Mouse (Mus musculus): ENCODE data around the gene Acot7.
A peak's percentile ranks its signal among the peaks of the same experiment; 100 is the strongest.
"Not testable (repeated sequence)": the region's sequence is repeated elsewhere in the genome, so short reads cannot be mapped to it uniquely, and the experiment has no call there.

Gene Acot7

DNA sequence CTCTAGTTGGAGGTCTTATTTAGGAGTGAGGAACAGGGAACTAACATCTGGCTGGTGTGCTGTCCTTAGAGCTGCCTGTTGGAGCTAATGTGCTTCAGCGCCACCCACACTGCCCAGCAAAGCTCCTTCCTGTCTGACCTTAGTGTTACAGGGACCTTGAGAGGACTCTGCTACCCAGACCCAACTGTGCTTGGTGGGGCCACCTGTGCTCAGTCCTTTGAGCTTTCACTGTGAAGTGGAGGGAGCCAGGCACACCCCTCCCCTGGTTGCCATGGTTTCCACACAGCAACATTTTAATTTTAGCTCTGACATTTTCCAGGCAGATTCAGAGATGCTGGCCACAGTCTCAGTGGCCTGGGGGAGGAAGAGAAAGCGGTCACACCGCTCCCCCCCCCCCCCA, 25.0 kb downstream of the Acot7 start:
- no peak for DNase-seq (ENCODE audit: low spot score in 2 of 2)

DNA sequence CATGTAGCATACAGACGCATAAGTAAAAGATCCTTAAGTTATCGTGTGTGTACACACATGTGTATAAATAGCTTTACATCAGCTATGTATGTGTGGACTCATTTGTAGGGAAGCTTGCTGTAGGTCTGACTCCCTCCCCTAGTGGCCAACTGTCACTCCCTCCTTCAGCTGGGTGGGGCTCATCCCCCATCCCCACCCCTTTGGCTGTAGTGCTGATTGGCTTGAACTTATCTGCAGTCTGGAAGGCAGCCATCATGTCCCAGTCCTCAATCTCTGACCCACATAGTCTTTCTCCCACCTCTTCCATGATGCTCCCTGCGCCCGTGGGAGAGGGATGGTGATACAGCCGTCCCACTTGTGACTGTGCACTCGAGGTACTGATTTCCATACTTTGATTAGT, 26.7 kb downstream of the Acot7 start:
- DNase-seq (ENCODE audit: low spot score in 2 of 2): no peak

DNA sequence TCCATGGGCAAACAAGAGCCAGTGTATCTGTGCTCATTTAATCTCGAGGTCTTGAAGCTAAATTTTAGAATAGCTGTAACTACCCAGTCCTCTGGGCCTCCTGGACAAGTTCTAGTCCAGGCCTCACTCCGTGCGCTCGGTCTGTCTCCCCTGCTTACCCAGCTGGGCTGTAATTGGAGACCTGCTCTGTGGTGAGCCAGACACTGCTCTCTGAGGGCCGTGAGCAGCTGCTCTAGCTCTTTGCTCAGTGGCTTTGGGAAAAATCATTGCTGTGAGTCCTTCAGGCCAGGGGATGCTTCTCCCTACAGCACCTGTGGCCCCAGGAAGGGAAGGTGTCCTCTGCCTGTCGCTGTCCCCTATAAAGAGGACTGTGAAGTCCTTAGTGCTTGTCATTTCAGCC, 28.3 kb downstream of the Acot7 start:
- no peak for DNase-seq (ENCODE audit: low spot score in 2 of 2)

DNA sequence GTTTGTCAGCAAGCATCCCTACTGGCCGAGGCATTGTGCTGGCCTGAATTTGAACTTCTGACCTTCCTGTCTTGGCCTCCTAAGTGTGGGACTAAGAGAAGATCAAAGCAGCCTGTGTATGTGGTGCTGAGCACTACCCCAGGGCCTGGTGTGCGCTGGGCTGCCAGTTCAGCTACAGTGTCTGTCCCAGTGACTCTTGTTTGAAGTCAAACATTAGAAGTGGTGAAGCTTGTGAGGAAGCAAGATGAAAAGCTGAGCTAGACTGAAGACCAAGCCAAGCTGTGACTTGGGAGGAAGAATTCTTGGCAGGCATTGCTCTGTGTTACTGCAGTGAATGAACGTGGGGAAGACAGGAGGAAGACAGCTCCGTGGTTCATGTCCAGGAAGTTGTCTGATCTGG, 31.7 kb downstream of the Acot7 start:
- DNase-seq (ENCODE audit: low spot score in 2 of 2): no peak

DNA sequence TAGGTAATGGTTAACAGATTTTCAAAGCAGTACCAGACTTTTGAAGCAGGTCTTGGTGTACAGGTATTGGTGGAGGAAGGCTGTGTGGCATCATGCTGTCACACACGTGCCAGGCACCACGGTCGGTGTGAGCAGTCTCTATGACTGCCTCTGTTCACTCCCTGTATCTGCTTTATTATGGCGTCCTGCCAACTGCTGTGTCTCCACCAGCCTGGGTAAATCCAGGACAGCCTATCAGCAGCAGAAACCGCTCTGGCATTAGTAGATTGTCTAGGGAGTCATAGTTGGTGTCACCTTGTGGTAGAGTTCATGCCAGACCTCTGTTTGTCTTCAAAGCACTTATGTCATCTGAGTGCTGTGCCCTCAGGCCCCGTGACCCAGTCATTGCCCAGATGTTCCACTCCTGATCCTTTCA, 34.2 kb downstream of the Acot7 start:
- no peak for DNase-seq (ENCODE audit: low spot score in 2 of 2)

DNA sequence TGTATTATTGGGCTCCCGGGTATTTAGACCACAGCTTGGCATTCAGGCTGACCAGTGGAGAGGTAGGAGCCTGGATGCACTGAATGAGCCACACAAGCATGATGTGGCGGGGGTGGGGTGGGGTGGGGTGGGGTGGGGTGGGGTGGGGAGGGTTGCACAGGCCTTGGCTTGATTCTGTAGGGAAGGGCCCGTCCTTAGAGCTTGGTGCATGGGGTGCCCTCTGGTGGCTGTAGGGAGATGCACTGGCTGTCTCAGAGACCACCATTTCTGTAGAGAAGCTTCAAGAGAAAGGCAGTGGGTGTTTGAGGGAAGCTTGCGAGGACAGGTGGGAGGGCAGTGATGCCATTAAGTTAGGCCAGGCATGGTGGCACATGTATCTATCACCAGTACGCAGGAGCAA, 34.6 kb downstream of the Acot7 start:
- DNase-seq (ENCODE audit: low spot score in 2 of 2): peak; percentile 30 to 74

DNA sequence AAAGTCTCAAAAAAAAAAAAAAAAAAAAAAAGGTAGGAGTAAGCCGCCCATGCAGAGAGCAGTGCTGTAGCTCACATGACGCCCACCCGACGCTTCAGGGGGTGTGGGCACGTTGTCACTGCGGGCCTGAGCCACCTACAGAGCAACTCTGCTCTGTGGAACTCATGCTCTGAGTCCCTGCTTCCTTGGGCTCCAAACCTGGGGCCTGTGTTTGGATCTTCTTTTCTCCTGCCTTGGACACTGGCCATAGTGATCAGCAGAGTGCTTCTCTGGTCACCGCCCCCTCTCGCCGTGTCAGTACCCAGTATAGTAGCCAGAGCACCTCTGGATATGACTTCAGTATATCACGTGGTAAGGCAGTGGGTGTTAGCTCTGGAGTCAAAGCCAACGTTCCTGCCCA, 35.0 kb downstream of the Acot7 start:
- DNase-seq (ENCODE audit: low spot score in 2 of 2): no peak

DNA sequence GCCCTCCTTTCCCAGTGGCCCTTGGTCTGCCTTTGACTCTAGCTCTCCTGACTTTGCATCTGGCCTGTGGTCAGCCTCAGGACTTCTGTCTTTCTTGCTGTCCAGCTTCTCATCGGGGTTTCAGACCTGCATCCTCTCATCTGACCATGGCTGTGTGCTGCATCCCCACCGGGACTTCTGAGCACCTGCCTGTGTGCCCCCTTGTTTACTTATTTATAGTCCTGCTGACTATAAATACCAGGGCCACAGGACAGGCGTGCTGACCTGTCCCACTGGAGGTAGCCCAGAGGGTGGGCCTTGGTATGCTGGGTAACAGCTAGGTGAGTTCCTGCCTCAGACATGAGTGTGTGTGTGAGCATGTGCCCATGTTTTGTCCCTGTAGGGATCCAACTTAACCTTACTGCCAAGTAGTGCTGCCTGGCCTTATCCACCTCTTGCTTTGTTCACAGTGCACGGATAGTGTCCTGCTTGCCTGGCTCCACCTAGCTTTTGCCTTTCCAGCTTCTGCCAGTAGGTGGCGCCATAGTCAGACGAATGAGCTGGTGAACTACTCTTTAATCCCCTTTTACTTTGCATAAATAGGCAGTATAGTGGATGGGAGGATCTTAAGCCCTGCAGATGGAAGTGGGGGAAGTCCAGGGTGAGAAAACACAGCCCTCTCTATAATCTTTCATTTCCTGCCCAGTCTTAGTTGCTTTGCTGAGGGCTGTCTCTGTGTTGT, 36.0 kb downstream of the Acot7 start:
- DNase-seq (ENCODE audit: low spot score in 2 of 2): peak; percentile 89 to 93

DNA sequence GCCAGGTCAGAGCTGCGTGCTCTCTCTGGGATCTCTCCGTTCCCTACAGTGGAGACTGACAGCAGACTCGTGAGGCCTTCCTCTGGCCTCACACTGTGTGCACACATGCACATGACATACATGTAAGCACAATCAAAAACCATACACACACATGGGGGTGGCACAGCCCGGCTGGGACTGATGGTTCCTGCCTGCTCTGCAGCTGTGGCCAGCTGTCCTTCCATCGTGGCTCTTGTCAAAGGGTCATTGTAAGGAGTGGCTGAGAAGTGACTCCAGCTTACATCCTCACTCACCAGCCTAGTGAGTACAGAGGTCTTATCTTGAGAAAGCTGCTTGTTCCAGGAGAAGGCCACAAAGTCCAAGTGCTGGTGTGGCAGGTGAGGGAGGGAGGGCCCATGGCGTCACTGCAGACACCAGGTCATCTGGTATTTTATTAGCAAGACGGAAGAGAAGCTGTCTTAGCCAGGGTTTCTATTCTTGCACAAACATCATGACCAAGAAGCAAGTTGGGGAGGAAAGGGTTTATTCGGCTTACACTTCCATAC, 37.0 kb downstream of the Acot7 start:
- DNase-seq (ENCODE audit: low spot score in 2 of 2): no peak

DNA sequence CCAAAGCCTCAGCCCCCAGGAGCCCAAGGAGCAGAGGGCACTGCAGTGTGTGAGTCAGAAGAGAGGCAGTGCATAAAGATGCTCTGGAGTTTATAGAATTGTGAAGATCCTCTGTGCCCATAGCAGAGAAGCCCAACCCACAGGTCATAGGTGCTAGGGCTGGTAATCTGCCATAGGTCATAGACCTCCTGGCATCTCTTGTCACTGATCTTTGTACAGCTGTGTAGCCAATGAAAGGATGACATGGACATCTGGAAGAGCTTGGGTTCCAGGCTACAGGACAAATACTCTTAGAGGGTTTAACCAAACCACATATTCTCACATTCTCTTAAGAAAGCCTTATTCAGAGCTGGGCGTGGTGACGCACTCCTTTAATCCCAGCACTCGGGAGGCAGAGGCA, 41.7 kb downstream of the Acot7 start:
- DNase-seq (ENCODE audit: low spot score in 2 of 2): no peak

DNA sequence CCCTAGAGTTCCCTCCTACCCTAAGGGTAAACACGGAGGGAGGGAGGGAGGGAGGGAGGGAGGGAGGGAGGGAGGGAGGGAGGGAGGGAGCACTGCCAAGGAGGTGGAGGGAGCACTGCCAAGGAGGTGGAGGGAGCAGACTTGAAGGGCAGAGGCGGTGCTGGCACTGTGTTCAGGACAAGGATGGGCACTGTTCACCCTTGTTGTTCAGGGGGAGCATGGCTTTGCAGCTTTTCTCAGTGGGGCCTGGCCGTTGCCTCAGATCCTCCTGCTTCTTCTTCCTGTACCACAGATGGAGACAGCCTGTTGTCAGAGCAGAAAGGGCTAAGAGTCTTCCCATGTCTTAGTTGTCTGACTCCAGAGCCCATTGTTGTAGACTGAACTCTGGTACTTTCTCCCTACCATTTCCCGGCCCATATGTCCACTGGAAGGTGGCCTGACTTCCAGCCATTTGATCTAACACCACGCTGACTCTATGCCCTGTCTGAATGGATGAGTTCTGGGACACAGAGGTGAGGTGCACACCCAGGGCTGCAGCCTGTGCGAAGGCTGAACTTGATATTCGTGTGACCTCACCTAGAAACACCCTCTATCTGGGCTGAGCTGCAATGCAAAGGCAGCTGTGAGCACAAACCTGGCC, 43.0 kb downstream of the Acot7 start:
- no peak for DNase-seq (ENCODE audit: low spot score in 2 of 2)

DNA sequence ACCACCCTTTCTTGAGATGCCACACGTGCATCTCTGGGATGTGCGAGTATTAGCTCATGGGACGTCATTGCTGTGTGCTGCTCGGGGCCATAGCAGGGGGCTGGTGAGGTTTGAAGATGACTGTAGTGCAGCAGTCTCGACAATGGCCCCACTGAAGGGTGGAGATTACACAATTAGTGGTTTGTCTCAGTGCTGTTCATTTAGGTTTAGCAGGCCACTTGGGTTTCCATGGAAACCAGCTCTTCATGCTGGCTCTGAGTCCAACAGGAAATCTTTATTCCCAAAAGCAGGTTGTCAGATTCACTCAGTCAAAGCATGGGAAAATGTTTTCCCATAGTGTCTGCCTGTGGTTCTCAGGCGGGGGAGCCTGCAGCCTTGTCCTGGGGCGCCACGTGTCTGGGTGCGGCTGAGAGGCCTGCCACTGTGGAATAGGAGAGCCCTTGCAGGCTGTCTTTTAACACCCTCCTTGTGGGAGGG, 43.5 kb downstream of the Acot7 start:
- DNase-seq (ENCODE audit: low spot score in 2 of 2): no peak

DNA sequence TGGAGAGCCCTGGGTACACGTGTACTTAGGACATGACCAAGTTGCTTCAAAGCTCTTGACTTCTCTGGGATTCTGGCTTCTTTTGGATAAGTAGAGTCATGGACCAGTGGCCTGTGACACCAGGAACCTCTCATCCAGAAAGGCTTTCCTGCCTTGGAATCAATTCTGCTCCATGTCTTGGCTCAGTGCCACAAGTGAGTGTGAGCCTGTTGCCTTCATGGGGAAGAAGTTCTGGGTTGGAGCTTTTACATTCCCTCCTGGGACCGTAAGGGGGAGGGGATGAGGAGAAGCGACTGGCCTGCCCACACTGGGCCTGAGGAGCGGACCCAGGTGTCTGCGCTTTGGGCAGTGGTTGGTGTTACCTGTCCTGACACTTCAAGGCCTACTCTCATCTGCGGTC, 44.2 kb downstream of the Acot7 start:
- DNase-seq (ENCODE audit: low spot score in 2 of 2): no peak

DNA sequence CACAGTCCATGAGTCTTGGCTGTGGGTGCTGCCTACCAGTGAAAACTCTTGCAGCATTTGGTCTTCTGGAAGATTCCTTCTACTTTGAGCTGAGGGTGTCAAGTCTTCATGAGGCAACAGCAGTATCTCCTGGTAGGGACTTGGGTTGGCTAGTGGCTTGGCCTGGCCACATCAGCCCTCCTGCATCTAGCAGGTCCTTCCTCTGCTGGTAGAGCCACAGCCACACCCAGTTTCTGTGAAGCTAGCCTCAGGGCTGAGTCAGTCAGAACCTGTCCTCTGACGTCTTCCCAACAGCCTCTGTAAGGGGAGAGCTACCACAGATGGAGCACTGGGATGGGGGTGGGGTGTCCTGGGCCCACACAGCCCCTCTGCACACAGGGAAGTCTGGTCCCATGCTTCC, 44.6 kb downstream of the Acot7 start:
- no peak for DNase-seq (ENCODE audit: low spot score in 2 of 2)

DNA sequence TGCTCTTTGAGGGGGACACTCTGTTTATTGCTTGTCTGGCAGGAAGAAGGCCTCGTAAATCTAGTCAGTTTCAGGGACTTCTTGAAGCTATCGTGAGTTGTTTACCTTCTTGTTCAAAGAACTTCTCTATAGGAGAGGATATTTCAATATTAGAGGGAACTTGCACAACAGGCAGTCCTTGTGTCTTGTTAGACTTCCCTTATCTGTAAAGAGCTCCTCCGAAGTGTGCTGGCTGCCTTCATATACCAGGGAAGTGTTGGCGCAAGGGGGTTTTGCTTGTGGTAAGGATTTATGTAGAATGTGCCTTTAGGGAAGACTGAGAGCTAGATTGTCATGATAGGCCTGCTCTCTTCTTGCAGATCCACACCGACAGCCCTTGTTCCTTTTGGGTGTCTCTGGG, 46.2 kb downstream of the Acot7 start:
- no peak for DNase-seq (ENCODE audit: low spot score in 2 of 2)

DNA sequence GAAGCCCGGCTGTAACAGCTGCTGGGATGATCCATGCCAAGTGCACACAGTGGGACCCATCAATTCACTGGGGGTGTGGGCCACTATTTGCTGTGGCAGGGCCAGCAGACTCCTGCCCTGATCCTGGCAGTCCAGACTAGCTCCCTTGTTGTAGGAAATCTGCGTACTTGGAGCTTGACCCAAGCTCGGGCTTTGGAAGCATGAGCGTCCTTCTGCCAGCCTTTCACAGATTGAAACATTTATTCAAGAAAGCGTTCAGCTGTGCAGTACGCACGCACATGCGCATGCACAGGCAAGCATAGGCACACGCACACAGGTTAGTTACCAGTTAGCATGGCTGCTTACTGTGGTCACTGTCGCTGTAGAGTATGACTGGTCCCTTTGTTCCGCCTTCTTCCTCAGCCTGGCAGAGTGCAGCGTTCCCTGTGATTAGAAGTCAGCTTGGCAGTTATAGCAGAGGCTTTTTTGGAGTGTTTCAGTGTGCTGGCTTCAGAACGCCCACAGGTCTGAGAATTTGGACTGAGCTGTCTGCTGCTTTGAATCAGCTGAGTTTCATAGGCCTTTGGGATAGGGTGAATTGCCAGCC, 49.1 kb downstream of the Acot7 start:
- DNase-seq (ENCODE audit: low spot score in 2 of 2): no peak

DNA sequence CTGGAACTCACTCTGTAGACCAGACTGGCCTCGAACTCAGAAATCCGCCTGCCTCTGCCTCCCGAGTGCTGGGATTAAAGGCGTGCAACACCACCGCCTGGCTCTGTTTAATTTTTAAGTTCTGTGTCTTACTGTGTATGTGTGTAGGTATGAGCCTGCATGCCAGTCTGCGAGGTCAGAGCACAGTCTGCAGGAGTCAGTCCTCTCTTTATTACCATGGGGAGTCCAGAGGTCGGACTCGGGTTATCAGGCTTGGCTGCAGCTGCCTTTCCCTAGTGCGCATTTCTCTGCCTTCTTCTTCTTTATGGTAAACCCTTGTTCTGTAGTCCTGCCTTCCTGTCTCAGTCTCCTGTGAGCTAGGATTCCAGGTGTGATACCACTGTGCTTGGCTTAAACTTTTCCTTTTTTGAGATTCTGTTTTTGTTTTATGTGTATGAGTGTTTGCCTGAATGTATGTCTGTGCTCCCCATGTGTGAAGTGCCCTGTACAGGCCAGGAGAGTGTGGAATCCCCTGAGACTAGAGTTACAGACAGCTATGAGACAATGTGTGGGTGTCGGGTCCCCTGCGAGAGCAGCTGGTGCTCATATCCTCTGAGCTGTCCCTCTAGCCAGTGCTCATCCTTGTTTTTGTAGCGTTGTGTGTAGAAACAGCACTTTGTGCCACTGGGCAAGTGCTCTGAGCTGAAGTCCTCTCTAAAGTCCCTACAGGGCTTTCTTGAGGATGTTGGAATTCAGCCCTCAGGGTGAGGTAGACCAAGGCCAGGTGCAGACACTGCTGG, 50.0 kb downstream of the Acot7 start:
- no peak for DNase-seq (ENCODE audit: low spot score in 2 of 2)

DNA sequence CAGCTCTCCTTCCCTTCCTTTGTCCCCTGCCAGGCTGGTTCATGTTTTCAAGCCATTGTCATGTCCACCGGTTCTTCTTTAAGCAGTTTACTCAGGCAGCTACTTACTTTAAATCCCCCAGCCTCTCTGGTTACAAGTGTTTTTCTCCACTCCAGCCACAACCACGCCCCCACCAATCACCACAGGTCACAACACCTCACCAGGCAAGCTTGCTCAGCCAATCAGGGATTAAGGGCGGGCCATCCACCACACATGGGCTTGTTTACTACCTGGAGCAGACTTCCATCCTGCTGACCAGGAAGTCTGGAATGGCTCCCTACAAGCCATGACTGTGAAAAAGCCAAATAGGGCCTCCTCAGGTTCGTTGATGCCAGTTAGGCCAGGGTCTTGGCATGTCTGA, 52.4 kb downstream of the Acot7 start:
- not testable (repeated sequence) for DNase-seq (ENCODE audit: low spot score in 2 of 2)

DNA sequence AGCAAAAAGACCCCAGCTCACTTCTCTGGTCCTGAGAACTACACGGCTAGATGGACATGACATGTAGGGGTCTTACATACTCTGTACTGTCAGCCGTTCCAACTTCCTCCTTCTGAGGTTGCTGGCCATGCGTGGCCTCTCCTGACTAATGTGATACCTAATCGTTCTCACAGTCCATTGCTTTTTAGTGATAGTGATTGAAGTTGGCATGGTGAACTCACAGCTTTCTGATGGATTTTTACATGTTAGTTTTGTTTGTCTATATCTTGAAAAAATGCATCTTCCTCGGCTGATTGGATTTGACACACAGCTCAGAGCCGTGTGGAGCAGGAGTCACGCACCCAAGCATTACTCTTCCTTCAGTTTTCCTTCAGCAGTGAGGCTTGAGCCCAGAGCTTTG, 53.4 kb downstream of the Acot7 start:
- DNase-seq (ENCODE audit: low spot score in 2 of 2): no peak

DNA sequence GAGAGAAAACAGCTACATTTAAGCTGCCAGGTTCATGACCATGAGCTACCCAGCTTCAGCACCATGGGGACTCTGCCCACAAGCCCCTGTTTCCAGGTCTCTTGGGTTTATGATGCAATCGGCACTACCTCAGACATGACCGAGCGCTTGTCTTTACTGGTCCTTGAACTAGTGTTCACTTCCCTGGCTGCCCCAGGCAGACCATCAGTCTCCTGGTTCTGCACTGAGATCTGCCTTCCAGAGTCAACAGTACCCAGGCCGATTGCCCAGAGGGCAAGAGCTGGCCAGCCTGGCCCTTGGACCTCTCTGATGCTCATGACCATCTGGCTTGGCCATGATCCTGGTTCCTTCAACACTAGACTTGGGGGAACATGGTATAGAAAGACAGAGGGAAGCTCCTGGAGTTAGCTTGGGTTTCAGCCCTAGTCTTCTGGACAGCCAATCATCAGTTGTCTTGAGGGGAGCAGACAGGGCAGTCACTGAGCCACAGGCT, 54.5 kb downstream of the Acot7 start:
- no peak for DNase-seq (ENCODE audit: low spot score in 2 of 2)

DNA sequence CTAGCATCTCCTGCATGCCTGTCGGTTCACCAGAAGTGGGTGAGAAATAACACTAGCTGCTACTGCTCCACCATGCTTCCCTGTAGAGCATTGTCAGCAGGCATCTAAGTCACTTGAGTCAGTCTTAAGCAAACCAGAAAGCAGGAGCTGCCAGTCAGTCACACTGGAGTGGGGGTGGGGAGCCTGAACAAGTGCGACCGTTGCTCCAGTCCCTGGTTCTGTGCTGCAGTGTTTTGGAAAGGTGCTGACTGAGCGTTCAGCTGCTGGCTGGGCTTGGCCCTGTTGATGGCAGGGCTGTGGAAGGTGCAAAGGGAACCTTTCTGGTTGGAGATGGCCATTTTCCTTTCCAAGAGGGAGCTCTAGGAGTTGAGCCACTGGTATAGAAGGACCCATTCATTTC, 62.0 kb downstream of the Acot7 start:
- DNase-seq (ENCODE audit: low spot score in 2 of 2): no peak

All from spleen, postnatal 10 days (tissue).